8 mouse cellular contexts compared by ENCODE assay signal in genomic region chr16:35000923-35001560, GRCm38 (mm10). TPM values are rescaled to one million over a fixed set of nuclear protein-coding genes. Genes with fewer than 3 reads are reported as not detected.
DNase-seq lines count a peak whose midpoint lies in the region; ATAC-seq and TF ChIP-seq lines count a peak whose summit lies in the region.

No protein-coding gene starts in this region.

- H3K9me3 ChIP-seq in neural tube, embryonic 11.5 days (ENCODE audit: control insufficient read depth, low read length): no peaks in the 10 kb centered on the region
- H3K9me3 ChIP-seq in hindbrain, postnatal 0 days (ENCODE audit: low read length): no peaks in the 10 kb centered on the region
- no peaks in the 10 kb centered on the region for H3K9me3 ChIP-seq in stomach, embryonic 16.5 days (replicated peaks; ENCODE audit: control insufficient read depth, low read length)

- H3K27ac ChIP-seq in neural tube, embryonic 11.5 days (ENCODE audit: low read depth, low read length): no peak overlapping the region
- no peak overlapping the region for H3K27ac ChIP-seq in hindbrain, postnatal 0 days
- peak overlapping the region; percentile 1; the same call in 1 of the 2 replicates for H3K27ac ChIP-seq in stomach, embryonic 16.5 days (ENCODE audit: low read length)

- H3K4me3 ChIP-seq in neural tube, embryonic 11.5 days (ENCODE audit: low read depth, low read length): no peak overlapping the region
- no peak overlapping the region; the same call in 1 of the 2 replicates for H3K4me3 ChIP-seq in hindbrain, postnatal 0 days (ENCODE audit: low read length)
- H3K4me3 ChIP-seq in stomach, embryonic 16.5 days (replicated peaks; ENCODE audit: low read length): no peak overlapping the region

- DNase-seq in cerebellum, postnatal 10 days: peak; percentile 28 to 31
- no peak for DNase-seq in cerebellum, adult 9-10 months
- DNase-seq in neural tube, embryonic 11.5 days (ENCODE audit: low spot score): peak; percentile 21
- no peak for DNase-seq in neural tube, embryonic 10.5 days (ENCODE audit: extremely low spot score, low spot score)
- peak; percentile 38 for DNase-seq in hindbrain, postnatal 0 days (ENCODE audit: low spot score)
- DNase-seq in thymus, postnatal 10 days (ENCODE audit: low spot score in 2 of 2): no peak
- DNase-seq in lung, postnatal 25 days (ENCODE audit: low spot score): no peak

- peak overlapping the region; percentile 30 for H3K4me2 ChIP-seq in neural tube, embryonic 11.5 days (ENCODE audit: low read depth)
- peak overlapping the region; percentile 43 for H3K4me2 ChIP-seq in hindbrain, postnatal 0 days (ENCODE audit: low read depth, low read length)
- H3K4me2 ChIP-seq in stomach, embryonic 16.5 days (ENCODE audit: low read depth, low read length): 0 out of 2 replicates have a peak overlapping the region, but pooled peaks have one; percentile 12

- TF ChIP-seq CTCF in hindbrain, postnatal 0 days (IDR thresholded peaks at IDR 0.05; ENCODE audit: low read depth): no peak

- no peaks in the 10 kb centered on the region for H3K36me3 ChIP-seq in neural tube, embryonic 11.5 days (ENCODE audit: control insufficient read depth, insufficient read depth, low read length)
- no peaks in the 10 kb centered on the region for H3K36me3 ChIP-seq in hindbrain, postnatal 0 days (ENCODE audit: insufficient read depth, low read length)
- H3K36me3 ChIP-seq in stomach, embryonic 16.5 days (ENCODE audit: control insufficient read depth, insufficient read depth, low read length): no peaks in the 10 kb centered on the region

- H3K4me1 ChIP-seq in neural tube, embryonic 11.5 days (ENCODE audit: control insufficient read depth, insufficient read depth, low read length): peaks cover 6% of the 10 kb centered on the region
- H3K4me1 ChIP-seq in hindbrain, postnatal 0 days (ENCODE audit: insufficient read depth, low read length): 0 out of 2 replicates have a peak, but pooled peaks cover 5% of the 10 kb centered on the region
- peaks cover 15% of the 10 kb centered on the region for H3K4me1 ChIP-seq in stomach, embryonic 16.5 days (ENCODE audit: control insufficient read depth, insufficient read depth, low read length)

- no peaks in the 10 kb centered on the region for H3K27me3 ChIP-seq in neural tube, embryonic 11.5 days (ENCODE audit: control insufficient read depth, insufficient read depth, low read length)
- no peaks in the 10 kb centered on the region for H3K27me3 ChIP-seq in hindbrain, postnatal 0 days (ENCODE audit: insufficient read depth, low read length)
- H3K27me3 ChIP-seq in stomach, embryonic 16.5 days (ENCODE audit: control insufficient read depth, insufficient read depth, low read length): peaks cover 4% of the 10 kb centered on the region; the same call in 1 of the 2 replicates

- peak overlapping the region; percentile 14; the same call in 1 of the 2 replicates for H3K9ac ChIP-seq in neural tube, embryonic 11.5 days (ENCODE audit: low read length)
- H3K9ac ChIP-seq in hindbrain, postnatal 0 days (replicated peaks; ENCODE audit: low read length): no peak overlapping the region; the same call in 1 of the 2 replicates
- no peak overlapping the region for H3K9ac ChIP-seq in stomach, embryonic 16.5 days (ENCODE audit: low read length)

- 7% methylated on average over 10 of the region's 10 CpGs for WGBS in neural tube, embryonic 11.5 days
- WGBS in hindbrain, postnatal 0 days: 6% methylated on average over 10 of the region's 10 CpGs
- whole genome bisulfite sequencing in stomach, embryonic 16.5 days: 11% methylated on average over 10 of the region's 10 CpGs

- ATAC-seq in neural tube, embryonic 11.5 days (ENCODE audit: insufficient read depth, low FRiP score, low TSS enrichment): no peak
- ATAC-seq in hindbrain, postnatal 0 days: no peak
- peak; percentile 72; the same call in 1 of the 2 replicates for ATAC-seq in stomach, embryonic 16.5 days (ENCODE audit: insufficient read depth, low FRiP score)

RNA-seq across cellular contexts. Expression of gene Hacd2, which starts 21.2 kb away (rescaled TPM):
- 25.7 and 29.3 TPM in 2 replicates for polyA plus RNA-seq in neural tube, embryonic 11.5 days (2014; fragmentation: Nextera tagmentation; extraction: Ambion mirVana)
- 11.7 and 13.1 TPM in 2 replicates for total RNA-seq in hindbrain, postnatal 0 days (2014; rRNA removed)
- polyA plus RNA-seq in hindbrain, postnatal 0 days (2015; fragmentation: Nextera tagmentation; extraction: Ambion mirVana): 60.0 and 61.4 TPM in 2 replicates
- 106 and 112 TPM in 2 replicates for polyA plus RNA-seq in stomach, embryonic 16.5 days (2015; fragmentation: Nextera tagmentation; extraction: Ambion mirVana)

Comparison
In these comparisons a context has a peak if more than half of its experiments do, and no peak if none do; other contexts are left out.
1. DNase-seq: peak in cerebellum, postnatal 10 days (2 of 2), neural tube, embryonic 11.5 days (single experiment) and hindbrain, postnatal 0 days (single experiment); none in cerebellum, adult 9-10 months (single experiment), neural tube, embryonic 10.5 days (single experiment), thymus, postnatal 10 days (0 of 2) and lung, postnatal 25 days (single experiment).
2. Peak in every context shown above with its lines, with median percentiles within 50 percentile points of each other: H3K4me2 ChIP-seq.